Mouse (Mus musculus): ENCODE results near the gene Exoc6b. TPM values are rescaled to one million over a fixed set of nuclear protein-coding genes. Genes with fewer than 3 reads are reported as not detected.

The Exoc6b gene
- polyA plus RNA-seq, 1 experiment from 2014 or later, result 32.5 TPM

- H3K27ac ChIP-seq (ENCODE audit: low read depth, low read length), result no peak overlapping the region
- no peaks in the 10 kb centered on the region for H3K9me3 ChIP-seq (ENCODE audit: control insufficient read depth, low read length)
- H3K4me2 ChIP-seq (replicated peaks; ENCODE audit: low read depth, low read length), result no peak overlapping the region
- no peaks in the 10 kb centered on the region for H3K27me3 ChIP-seq (ENCODE audit: control insufficient read depth, insufficient read depth, low read length)
- no peaks in the 10 kb centered on the region for H3K4me1 ChIP-seq (ENCODE audit: control insufficient read depth, insufficient read depth, low read length)
- WGBS, result 74% methylated on average over 2 of the region's 2 CpGs
- H3K36me3 ChIP-seq (ENCODE audit: control insufficient read depth, insufficient read depth, low read length), result no peaks in the 10 kb centered on the region
- H3K4me3 ChIP-seq (ENCODE audit: low read length), result no peak overlapping the region
- H3K9ac ChIP-seq (ENCODE audit: low read depth, low read length), result no peak overlapping the region
- ATAC-seq (ENCODE audit: low FRiP score, low TSS enrichment), result no peak
Observed at GRCm38 (mm10) chr6:84959520-84959919, 109.8 kb downstream of the Exoc6b start.

- ATAC-seq (ENCODE audit: low FRiP score, low TSS enrichment), result no peak
- H3K4me3 ChIP-seq (ENCODE audit: low read length), result no peak overlapping the region
- WGBS, result 82% methylated on average over 1 of the region's 1 CpGs
Observed at GRCm38 (mm10) chr6:84951621-84952020, 117.7 kb downstream of the Exoc6b start.

GRCm38 (mm10) chr6:84946569-84946968 is 122.7 kb downstream of the Exoc6b start:
- ATAC-seq (ENCODE audit: low FRiP score, low TSS enrichment), result no peak
- Histone ChIP-seq H3K27me3 (ENCODE audit: control insufficient read depth, insufficient read depth, low read length) (no peaks in the 10 kb centered on the region), H3K4me1 (ENCODE audit: control insufficient read depth, insufficient read depth, low read length) (no peaks in the 10 kb centered on the region), H3K36me3 (ENCODE audit: control insufficient read depth, insufficient read depth, low read length) (no peaks in the 10 kb centered on the region), H3K9me3 (ENCODE audit: control insufficient read depth, low read length) (no peaks in the 10 kb centered on the region), H3K4me3 (ENCODE audit: low read length) (no peak overlapping the region), H3K4me2 (replicated peaks; ENCODE audit: low read depth, low read length) (no peak overlapping the region), H3K9ac (ENCODE audit: low read depth, low read length) (no peak overlapping the region), H3K27ac (ENCODE audit: low read depth, low read length) (no peak overlapping the region)
- WGBS, result 67% methylated on average over 3 of the region's 3 CpGs

More at GRCm38 (mm10) chr6:84951621-84952020, 117.7 kb downstream of the Exoc6b start:
- Histone ChIP-seq H3K9ac (ENCODE audit: low read depth, low read length) (no peak overlapping the region), H3K27me3 (ENCODE audit: control insufficient read depth, insufficient read depth, low read length) (no peaks in the 10 kb centered on the region), H3K9me3 (ENCODE audit: control insufficient read depth, low read length) (no peaks in the 10 kb centered on the region), H3K4me1 (ENCODE audit: control insufficient read depth, insufficient read depth, low read length) (no peaks in the 10 kb centered on the region), H3K36me3 (ENCODE audit: control insufficient read depth, insufficient read depth, low read length) (no peaks in the 10 kb centered on the region), H3K27ac (ENCODE audit: low read depth, low read length) (no peak overlapping the region), H3K4me2 (replicated peaks; ENCODE audit: low read depth, low read length) (no peak overlapping the region)

GRCm38 (mm10) chr6:84946106-84946505 is 123.2 kb downstream of the Exoc6b start:
- Histone ChIP-seq H3K4me2 (replicated peaks; ENCODE audit: low read depth, low read length) (no peak overlapping the region), H3K27me3 (ENCODE audit: control insufficient read depth, insufficient read depth, low read length) (no peaks in the 10 kb centered on the region), H3K27ac (ENCODE audit: low read depth, low read length) (no peak overlapping the region), H3K36me3 (ENCODE audit: control insufficient read depth, insufficient read depth, low read length) (no peaks in the 10 kb centered on the region), H3K4me1 (ENCODE audit: control insufficient read depth, insufficient read depth, low read length) (no peaks in the 10 kb centered on the region), H3K4me3 (ENCODE audit: low read length) (no peak overlapping the region), H3K9me3 (ENCODE audit: control insufficient read depth, low read length) (no peaks in the 10 kb centered on the region), H3K9ac (ENCODE audit: low read depth, low read length) (no peak overlapping the region)
- no peak for ATAC-seq (ENCODE audit: low FRiP score, low TSS enrichment)
- 75% methylated on average over 2 of the region's 2 CpGs for WGBS

- no peak for ATAC-seq (ENCODE audit: low FRiP score, low TSS enrichment)
Observed at GRCm38 (mm10) chr6:84932953-84933921, 136.1 kb downstream of the Exoc6b start.

GRCm38 (mm10) chr6:84931051-84931450 is 138.3 kb downstream of the Exoc6b start:
- no peaks in the 10 kb centered on the region for H3K4me1 ChIP-seq (ENCODE audit: control insufficient read depth, insufficient read depth, low read length)
- H3K9ac ChIP-seq (ENCODE audit: low read depth, low read length), result no peak overlapping the region
- ATAC-seq (ENCODE audit: low FRiP score, low TSS enrichment), result no peak
- no peaks in the 10 kb centered on the region; the same call in 1 of the 2 replicates for H3K9me3 ChIP-seq (ENCODE audit: control insufficient read depth, low read length)
- H3K27ac ChIP-seq (ENCODE audit: low read depth, low read length), result no peak overlapping the region
- no peaks in the 10 kb centered on the region for H3K27me3 ChIP-seq (ENCODE audit: control insufficient read depth, insufficient read depth, low read length)
- no peak overlapping the region for H3K4me3 ChIP-seq (ENCODE audit: low read length)
- no peaks in the 10 kb centered on the region for H3K36me3 ChIP-seq (ENCODE audit: control insufficient read depth, insufficient read depth, low read length)
- H3K4me2 ChIP-seq (replicated peaks; ENCODE audit: low read depth, low read length), result no peak overlapping the region
- WGBS, result 21% methylated on average over 1 of the region's 1 CpGs

More at GRCm38 (mm10) chr6:84932953-84933921, 136.1 kb downstream of the Exoc6b start:
- H3K4me1 ChIP-seq (ENCODE audit: control insufficient read depth, insufficient read depth, low read length), result no peaks in the 10 kb centered on the region
- H3K9me3 ChIP-seq (ENCODE audit: control insufficient read depth, low read length), result no peaks in the 10 kb centered on the region; the same call in 1 of the 2 replicates
- WGBS, result 79% methylated on average over 11 of the region's 11 CpGs
- no peak overlapping the region for H3K4me2 ChIP-seq (replicated peaks; ENCODE audit: low read depth, low read length)
- no peak overlapping the region for H3K4me3 ChIP-seq (ENCODE audit: low read length)
- no peak overlapping the region for H3K27ac ChIP-seq (ENCODE audit: low read depth, low read length)
- no peaks in the 10 kb centered on the region for H3K36me3 ChIP-seq (ENCODE audit: control insufficient read depth, insufficient read depth, low read length)
- H3K9ac ChIP-seq (ENCODE audit: low read depth, low read length), result no peak overlapping the region
- no peaks in the 10 kb centered on the region for H3K27me3 ChIP-seq (ENCODE audit: control insufficient read depth, insufficient read depth, low read length)

- ATAC-seq (ENCODE audit: low FRiP score, low TSS enrichment), result no peak
- 72% methylated on average over 3 of the region's 3 CpGs for WGBS
- H3K27ac ChIP-seq (ENCODE audit: low read depth, low read length), result no peak overlapping the region
- no peak overlapping the region for H3K4me2 ChIP-seq (replicated peaks; ENCODE audit: low read depth, low read length)
- no peaks in the 10 kb centered on the region for H3K36me3 ChIP-seq (ENCODE audit: control insufficient read depth, insufficient read depth, low read length)
- H3K9ac ChIP-seq (ENCODE audit: low read depth, low read length), result no peak overlapping the region
- no peaks in the 10 kb centered on the region; the same call in 1 of the 2 replicates for H3K9me3 ChIP-seq (ENCODE audit: control insufficient read depth, low read length)
- H3K4me1 ChIP-seq (ENCODE audit: control insufficient read depth, insufficient read depth, low read length), result no peaks in the 10 kb centered on the region
- H3K27me3 ChIP-seq (ENCODE audit: control insufficient read depth, insufficient read depth, low read length), result no peaks in the 10 kb centered on the region
- H3K4me3 ChIP-seq (ENCODE audit: low read length), result no peak overlapping the region
Observed at GRCm38 (mm10) chr6:84926066-84926465, 143.2 kb downstream of the Exoc6b start.

- Histone ChIP-seq H3K9me3 (ENCODE audit: control insufficient read depth, low read length) (no peaks in the 10 kb centered on the region), H3K27ac (ENCODE audit: low read depth, low read length) (no peak overlapping the region)
- WGBS, result 55% methylated on average over 12 of the region's 12 CpGs
Observed at GRCm38 (mm10) chr6:84923760-84924221, 145.5 kb downstream of the Exoc6b start.

GRCm38 (mm10) chr6:84916291-84916690 is 153.0 kb downstream of the Exoc6b start:
- no peak overlapping the region for H3K27ac ChIP-seq (ENCODE audit: low read depth, low read length)
- no peak overlapping the region for H3K9ac ChIP-seq (ENCODE audit: low read depth, low read length)
- no peak overlapping the region for H3K4me3 ChIP-seq (ENCODE audit: low read length)
- no peaks in the 10 kb centered on the region for H3K36me3 ChIP-seq (ENCODE audit: control insufficient read depth, insufficient read depth, low read length)
- ATAC-seq (ENCODE audit: low FRiP score, low TSS enrichment), result no peak
- H3K27me3 ChIP-seq (ENCODE audit: control insufficient read depth, insufficient read depth, low read length), result no peaks in the 10 kb centered on the region
- no peak overlapping the region for H3K4me2 ChIP-seq (replicated peaks; ENCODE audit: low read depth, low read length)
- H3K9me3 ChIP-seq (ENCODE audit: control insufficient read depth, low read length), result no peaks in the 10 kb centered on the region
- H3K4me1 ChIP-seq (ENCODE audit: control insufficient read depth, insufficient read depth, low read length), result no peaks in the 10 kb centered on the region
- WGBS, result 32% methylated on average over 2 of the region's 2 CpGs

More at GRCm38 (mm10) chr6:84923760-84924221, 145.5 kb downstream of the Exoc6b start:
- H3K27me3 ChIP-seq (ENCODE audit: control insufficient read depth, insufficient read depth, low read length), result no peaks in the 10 kb centered on the region
- H3K4me3 ChIP-seq (ENCODE audit: low read length), result no peak overlapping the region
- no peaks in the 10 kb centered on the region for H3K36me3 ChIP-seq (ENCODE audit: control insufficient read depth, insufficient read depth, low read length)
- no peak for ATAC-seq (ENCODE audit: low FRiP score, low TSS enrichment)
- no peak overlapping the region for H3K4me2 ChIP-seq (replicated peaks; ENCODE audit: low read depth, low read length)
- no peaks in the 10 kb centered on the region for H3K4me1 ChIP-seq (ENCODE audit: control insufficient read depth, insufficient read depth, low read length)
- no peak overlapping the region for H3K9ac ChIP-seq (ENCODE audit: low read depth, low read length)

Data from kidney, embryonic 14.5 days (tissue).